In genomic region chr8:87594272-87594671, GRCm38 (mm10) we compare ENCODE assay signal across 8 mouse cellular contexts. TPM values are rescaled to one million over a fixed set of nuclear protein-coding genes. Genes with fewer than 3 reads are reported as not detected.
A peak's percentile ranks its signal among the peaks of the same experiment; 100 is the strongest.
DNase-seq lines count a peak whose midpoint lies in the region; ATAC-seq lines count a peak whose summit lies in the region.

No protein-coding gene starts in this region.

- H3K36me3 ChIP-seq in intestine, embryonic 15.5 days, result no peaks in the 10 kb centered on the region
- H3K36me3 ChIP-seq in midbrain, embryonic 15.5 days (replicated peaks), result no peaks in the 10 kb centered on the region
- no peaks in the 10 kb centered on the region for H3K36me3 ChIP-seq in splenic B cell, adult 2 months (ENCODE audit: control insufficient read depth, insufficient read depth, low read length, poor library complexity, severe bottlenecking)

- H3K27ac ChIP-seq in intestine, embryonic 15.5 days, result no peak overlapping the region
- H3K27ac ChIP-seq in midbrain, embryonic 15.5 days, result no peak overlapping the region

- peak; percentile 41 for ATAC-seq in intestine, embryonic 15.5 days
- ATAC-seq in midbrain, embryonic 15.5 days (replicated peaks), result peak; percentile 56; the same call in 1 of the 2 replicates

- H3K4me3 ChIP-seq in intestine, embryonic 15.5 days (replicated peaks), result no peak overlapping the region
- H3K4me3 ChIP-seq in midbrain, embryonic 15.5 days, result no peak overlapping the region

- H3K4me2 ChIP-seq in intestine, embryonic 15.5 days (replicated peaks), result no peak overlapping the region
- no peak overlapping the region for H3K4me2 ChIP-seq in midbrain, embryonic 15.5 days

- no peaks in the 10 kb centered on the region for H3K9me3 ChIP-seq in intestine, embryonic 15.5 days
- H3K9me3 ChIP-seq in midbrain, embryonic 15.5 days, result no peaks in the 10 kb centered on the region

- H3K9ac ChIP-seq in intestine, embryonic 15.5 days, result no peak overlapping the region
- no peak overlapping the region for H3K9ac ChIP-seq in midbrain, embryonic 15.5 days

- no peaks in the 10 kb centered on the region for H3K27me3 ChIP-seq in intestine, embryonic 15.5 days (replicated peaks)
- H3K27me3 ChIP-seq in midbrain, embryonic 15.5 days (replicated peaks), result no peaks in the 10 kb centered on the region
- H3K27me3 ChIP-seq in splenic B cell, adult 2 months (ENCODE audit: control insufficient read depth, insufficient read depth, low read length, poor library complexity, severe bottlenecking), result no peaks in the 10 kb centered on the region

- 0% methylated on average over 2 of the region's 2 CpGs for WGBS in intestine, embryonic 15.5 days
- WGBS in midbrain, embryonic 15.5 days, result 0% methylated on average over 2 of the region's 2 CpGs

- DNase-seq in heart, adult 18-20 months, result peak; percentile 26 to 61
- DNase-seq in heart, postnatal 25 days (ENCODE audit: low spot score), result no peak
- peak; percentile 75 for DNase-seq in cerebellum, adult 9-11 months
- DNase-seq in frontal cortex, postnatal 14 days (ENCODE audit: low spot score in 2 of 2), result peak; percentile 20 to 50
- DNase-seq in left cerebral cortex, postnatal 4 days, result peak; percentile 71
- peak; percentile 67 for DNase-seq in splenic B cell, adult 2 months (ENCODE audit: low read depth, low spot score)

- H3K4me1 ChIP-seq in intestine, embryonic 15.5 days (replicated peaks), result no peaks in the 10 kb centered on the region
- no peaks in the 10 kb centered on the region for H3K4me1 ChIP-seq in midbrain, embryonic 15.5 days

- intact Hi-C loops in heart, postnatal 25 days (cut with DNase I), result loop anchor here (5.0 kb wide), 1 partner anchor 428 kb away; no protein-coding TSS in a partner anchor
- intact Hi-C loops in left cerebral cortex, postnatal 4 days (cut with DNase I), result loop anchor here (10.0 kb wide), 2 partner anchors 431 to 511 kb away; no protein-coding TSS in a partner anchor

RNA-seq across cellular contexts. Expression of gene 4933402J07Rik, which starts 30.6 kb away (rescaled TPM):
- not detected for total RNA-seq in heart, adult 18-20 months (2021)
- not detected for total RNA-seq in heart, postnatal 25 days (2021)
- polyA plus RNA-seq in intestine, embryonic 15.5 days (2015; fragmentation: Nextera tagmentation; extraction: Ambion mirVana), result not detected in 2 replicates
- total RNA-seq in left cerebral cortex, postnatal 4 days (2021), result not detected
- polyA plus RNA-seq in midbrain, embryonic 15.5 days (2015; fragmentation: Nextera tagmentation; extraction: Ambion mirVana), result not detected in 2 replicates
